Mouse (Mus musculus): ENCODE measurements around the gene Gm3594. TPM values are rescaled to one million over a fixed set of nuclear protein-coding genes. Genes with fewer than 3 reads are reported as not detected.
"Not testable (repeated sequence)": the region's sequence is repeated elsewhere in the genome, so short reads cannot be mapped to it uniquely, and the experiment has no call there.

Gm3594 gene
- not detected in 2 replicates for polyA plus RNA-seq (2012; rRNA removed)

DNA sequence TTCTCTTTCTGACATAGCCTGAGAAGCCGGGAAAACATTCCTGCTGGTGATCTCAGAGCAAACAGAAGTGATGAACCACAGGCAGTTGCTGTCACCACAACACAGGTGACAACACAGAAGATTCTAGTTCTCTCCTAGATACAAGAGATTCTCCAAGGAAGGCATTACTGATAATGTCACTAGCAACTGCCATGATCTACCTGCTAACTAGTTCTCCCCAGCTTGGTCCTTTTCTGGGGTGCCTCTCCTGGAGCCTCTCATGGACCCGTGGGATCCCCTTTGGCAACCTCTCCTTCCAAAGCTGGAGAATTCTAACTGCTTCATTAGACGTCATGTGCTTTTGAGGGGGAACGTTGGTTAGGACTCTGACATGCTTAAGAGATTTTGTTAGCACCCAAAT, at the start of gene Gm3594:
Gene Gm3594 (minus strand): TSS at position 101 of the 400 bp plus-strand sequence.
- not testable (repeated sequence) for H3K27me3 ChIP-seq (ENCODE audit: control insufficient read depth, insufficient read depth, low read length); H3K27ac ChIP-seq (ENCODE audit: insufficient read depth, low read depth, low read length); H3K4me1 ChIP-seq (ENCODE audit: control insufficient read depth, insufficient read depth, insufficient read length, low read length); H3K36me3 ChIP-seq (ENCODE audit: control insufficient read depth, insufficient read depth, low read length); H3K4me3 ChIP-seq (ENCODE audit: low read depth, low read length)
- no CpG with 5 or more reads among the region's 4 CpGs for WGBS

DNA sequence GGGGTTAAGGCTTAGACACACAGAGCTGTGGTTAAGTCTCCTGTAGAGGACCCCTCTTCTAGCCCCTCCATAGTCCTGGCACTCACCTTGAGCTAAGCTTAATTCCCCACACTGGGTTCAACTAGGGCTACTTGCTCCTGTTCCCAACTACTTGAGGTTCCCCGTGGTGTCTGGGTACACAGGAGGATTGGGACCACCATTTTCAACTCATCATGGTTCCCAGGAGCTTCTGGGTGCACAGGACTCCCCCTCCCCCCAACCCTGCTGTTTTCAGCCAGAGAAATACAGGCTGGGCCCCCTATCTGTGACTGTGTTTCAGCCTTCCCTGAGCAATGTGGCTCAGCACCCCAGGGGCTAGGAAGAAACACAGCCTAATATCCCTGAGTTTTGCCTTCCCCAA, 41.9 kb upstream of the Gm3594 start:
- WGBS = 33% methylated on average over 1 of the region's 1 CpGs
- not testable (repeated sequence) for H3K27me3 ChIP-seq (ENCODE audit: control insufficient read depth, insufficient read depth, low read length); H3K4me3 ChIP-seq (ENCODE audit: low read depth, low read length); H3K36me3 ChIP-seq (ENCODE audit: control insufficient read depth, insufficient read depth, low read length); H3K4me1 ChIP-seq (ENCODE audit: control insufficient read depth, insufficient read depth, insufficient read length, low read length); H3K27ac ChIP-seq (ENCODE audit: insufficient read depth, low read depth, low read length)

DNA sequence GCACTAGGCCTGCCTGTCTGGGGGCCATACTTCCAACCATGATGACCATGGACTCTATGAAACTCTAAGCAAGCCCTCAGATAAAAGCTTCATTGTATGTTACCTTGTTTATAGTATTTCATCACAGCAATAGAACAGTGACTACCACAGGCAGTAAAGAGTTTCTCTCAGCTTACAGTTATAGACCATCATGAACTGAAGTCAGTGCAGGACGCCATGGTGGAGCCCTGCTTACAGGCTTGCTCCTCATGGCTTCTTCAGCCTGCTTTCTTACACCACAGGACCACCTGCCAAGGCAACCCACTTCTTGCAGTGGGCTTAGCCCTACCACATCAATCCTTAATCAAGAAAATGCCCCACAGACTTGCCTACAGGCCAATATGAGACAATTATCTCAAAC, 41.1 kb upstream of the Gm3594 start:
- H3K36me3 ChIP-seq (ENCODE audit: control insufficient read depth, insufficient read depth, low read length) = not testable (repeated sequence)
- WGBS = 83% methylated on average over 1 of the region's 1 CpGs

DNA sequence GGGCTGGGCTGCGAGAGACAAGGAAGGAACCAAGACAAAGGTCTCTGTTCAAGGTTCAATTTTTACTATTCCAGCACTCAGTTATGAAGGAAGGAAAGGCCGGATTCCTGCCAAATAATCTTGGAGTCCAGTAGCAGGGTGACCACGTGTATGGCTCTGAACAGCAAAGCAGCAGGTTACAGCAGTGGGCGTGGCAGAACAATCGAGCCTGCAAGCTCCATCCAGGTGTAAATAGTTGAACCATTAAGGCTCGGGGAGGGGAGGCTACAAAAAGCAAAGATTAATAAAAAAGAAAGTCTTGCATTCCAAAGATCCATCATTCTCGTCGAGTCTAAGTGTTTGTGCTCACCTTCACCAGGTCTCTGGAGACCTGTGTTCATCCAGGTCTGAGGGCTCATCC, 37.7 kb upstream of the Gm3594 start:
- not testable (repeated sequence) for H3K27me3 ChIP-seq (ENCODE audit: control insufficient read depth, insufficient read depth, low read length); H3K27ac ChIP-seq (ENCODE audit: insufficient read depth, low read depth, low read length); H3K36me3 ChIP-seq (ENCODE audit: control insufficient read depth, insufficient read depth, low read length); H3K4me1 ChIP-seq (ENCODE audit: control insufficient read depth, insufficient read depth, insufficient read length, low read length); H3K4me3 ChIP-seq (ENCODE audit: low read depth, low read length)
- WGBS = 48% methylated on average over 8 of the region's 8 CpGs

More for the DNA sequence above, 41.1 kb upstream of the Gm3594 start:
- H3K4me3 ChIP-seq (ENCODE audit: low read depth, low read length); H3K27ac ChIP-seq (ENCODE audit: insufficient read depth, low read depth, low read length); H3K4me1 ChIP-seq (ENCODE audit: control insufficient read depth, insufficient read depth, insufficient read length, low read length); H3K27me3 ChIP-seq (ENCODE audit: control insufficient read depth, insufficient read depth, low read length): not testable (repeated sequence)

DNA sequence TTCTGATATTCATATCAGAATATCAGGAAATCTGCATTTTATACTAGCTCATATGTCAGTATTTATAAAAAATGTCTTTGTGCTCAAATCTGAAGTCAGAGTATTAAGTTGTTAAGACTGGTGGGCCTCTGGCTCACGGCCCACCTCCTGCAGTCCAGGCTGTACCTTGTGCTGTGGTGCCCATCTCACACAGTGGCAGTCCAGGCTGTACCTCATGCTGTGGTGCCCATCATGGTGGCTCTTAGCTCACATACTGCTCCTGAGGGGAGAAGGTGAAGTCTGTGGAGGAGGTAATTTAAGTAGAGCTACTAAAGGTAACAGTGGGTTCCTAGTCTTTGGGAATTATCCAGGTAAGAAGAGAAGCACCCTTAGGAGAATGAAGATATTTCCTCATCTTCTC, 27.4 kb upstream of the Gm3594 start:
- not testable (repeated sequence) for H3K4me1 ChIP-seq (ENCODE audit: control insufficient read depth, insufficient read depth, insufficient read length, low read length); H3K4me3 ChIP-seq (ENCODE audit: low read depth, low read length); H3K36me3 ChIP-seq (ENCODE audit: control insufficient read depth, insufficient read depth, low read length); H3K27ac ChIP-seq (ENCODE audit: insufficient read depth, low read depth, low read length); H3K27me3 ChIP-seq (ENCODE audit: control insufficient read depth, insufficient read depth, low read length)
- WGBS = 93% methylated on average over 1 of the region's 1 CpGs

DNA sequence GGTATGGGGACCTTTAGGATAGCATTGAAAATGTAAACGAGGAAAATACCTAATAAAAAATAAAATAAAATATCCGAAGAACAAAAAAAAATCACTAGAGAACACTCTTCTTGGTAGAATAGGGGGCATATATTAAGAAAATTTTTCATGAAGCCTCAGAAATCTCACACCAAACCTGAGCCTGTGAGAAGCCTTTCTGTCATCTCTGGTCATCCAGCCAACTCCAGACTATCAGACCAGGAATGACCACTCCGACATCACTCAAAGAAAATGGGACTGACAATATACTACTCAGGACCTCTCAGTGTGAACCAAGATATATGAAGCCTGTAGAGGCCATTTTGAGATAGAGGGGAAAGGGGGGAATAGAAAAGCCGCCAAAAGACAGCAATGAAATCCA, 3.6 kb downstream of the Gm3594 start:
- WGBS = 73% methylated on average over 3 of the region's 4 CpGs
- H3K4me3 ChIP-seq (ENCODE audit: low read depth, low read length); H3K36me3 ChIP-seq (ENCODE audit: control insufficient read depth, insufficient read depth, low read length); H3K27me3 ChIP-seq (ENCODE audit: control insufficient read depth, insufficient read depth, low read length); H3K27ac ChIP-seq (ENCODE audit: insufficient read depth, low read depth, low read length); H3K4me1 ChIP-seq (ENCODE audit: control insufficient read depth, insufficient read depth, insufficient read length, low read length): not testable (repeated sequence)

DNA sequence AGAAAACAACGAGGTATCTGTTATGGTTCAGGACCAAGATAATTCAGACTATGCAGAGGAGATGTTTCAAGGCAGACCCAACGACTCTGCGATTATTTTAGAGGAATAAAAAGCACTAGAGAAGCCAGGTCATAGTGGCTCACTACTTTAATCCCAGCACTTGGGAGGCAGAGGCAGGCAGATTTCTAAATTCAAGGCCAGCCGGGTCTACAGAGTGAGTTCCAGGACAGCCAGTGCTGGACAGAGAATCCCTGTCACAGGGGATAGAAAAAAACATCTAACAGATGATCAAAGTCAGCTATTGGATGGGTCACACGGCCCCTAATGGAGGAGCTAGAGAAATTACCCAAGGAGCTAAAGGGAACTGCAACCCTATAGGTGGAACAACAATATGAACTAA, 4.2 kb downstream of the Gm3594 start:
- not testable (repeated sequence) for H3K36me3 ChIP-seq (ENCODE audit: control insufficient read depth, insufficient read depth, low read length); H3K27ac ChIP-seq (ENCODE audit: insufficient read depth, low read depth, low read length); H3K4me3 ChIP-seq (ENCODE audit: low read depth, low read length); H3K27me3 ChIP-seq (ENCODE audit: control insufficient read depth, insufficient read depth, low read length); H3K4me1 ChIP-seq (ENCODE audit: control insufficient read depth, insufficient read depth, insufficient read length, low read length)
- 70% methylated on average over 2 of the region's 5 CpGs for WGBS

DNA sequence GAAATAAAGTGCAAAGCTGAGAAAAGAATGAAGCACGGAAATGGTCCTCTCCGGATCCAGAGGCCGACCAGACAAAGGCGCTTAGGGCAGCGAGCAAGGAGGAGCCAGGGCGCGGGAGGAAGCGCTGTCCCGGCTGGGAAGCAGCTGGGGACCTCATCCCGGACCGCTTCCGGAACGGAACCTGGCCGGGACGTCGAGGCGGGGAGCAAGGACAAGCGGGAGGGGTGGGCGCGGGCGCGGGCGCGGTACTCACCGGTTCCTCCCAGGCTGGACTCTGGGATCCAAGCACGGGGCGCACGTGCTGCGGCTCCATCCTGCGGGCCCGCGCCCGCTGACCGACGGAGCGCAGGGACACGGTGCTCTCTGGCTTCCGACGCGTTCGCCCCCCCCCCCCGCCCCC, 17.6 kb downstream of the Gm3594 start:
- not testable (repeated sequence) for H3K4me1 ChIP-seq (ENCODE audit: control insufficient read depth, insufficient read depth, insufficient read length, low read length); H3K27me3 ChIP-seq (ENCODE audit: control insufficient read depth, insufficient read depth, low read length); H3K36me3 ChIP-seq (ENCODE audit: control insufficient read depth, insufficient read depth, low read length); H3K27ac ChIP-seq (ENCODE audit: insufficient read depth, low read depth, low read length); H3K4me3 ChIP-seq (ENCODE audit: low read depth, low read length)
- WGBS = 5% methylated on average over 38 of the region's 42 CpGs

DNA sequence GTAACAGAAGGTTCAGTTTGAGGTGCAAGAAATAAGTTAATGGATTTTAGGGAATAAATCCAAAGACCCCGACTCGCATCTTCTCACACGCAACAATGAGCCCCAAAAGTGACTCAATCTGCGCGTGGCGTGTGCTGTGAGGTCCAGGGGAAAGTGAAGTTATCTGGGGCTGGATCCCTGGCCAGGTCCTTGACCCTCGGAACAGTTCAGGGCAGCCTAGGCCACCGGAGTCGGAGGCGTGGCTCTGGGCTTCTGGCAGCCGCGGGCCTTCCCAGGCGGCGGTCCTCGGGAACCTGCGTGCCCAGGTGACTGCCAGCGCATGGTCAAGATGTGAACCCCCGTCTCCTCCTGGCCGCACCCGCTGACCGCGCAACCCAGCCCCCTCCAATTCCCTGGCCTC, 18.1 kb downstream of the Gm3594 start:
- WGBS = 24% methylated on average over 22 of the region's 22 CpGs

DNA sequence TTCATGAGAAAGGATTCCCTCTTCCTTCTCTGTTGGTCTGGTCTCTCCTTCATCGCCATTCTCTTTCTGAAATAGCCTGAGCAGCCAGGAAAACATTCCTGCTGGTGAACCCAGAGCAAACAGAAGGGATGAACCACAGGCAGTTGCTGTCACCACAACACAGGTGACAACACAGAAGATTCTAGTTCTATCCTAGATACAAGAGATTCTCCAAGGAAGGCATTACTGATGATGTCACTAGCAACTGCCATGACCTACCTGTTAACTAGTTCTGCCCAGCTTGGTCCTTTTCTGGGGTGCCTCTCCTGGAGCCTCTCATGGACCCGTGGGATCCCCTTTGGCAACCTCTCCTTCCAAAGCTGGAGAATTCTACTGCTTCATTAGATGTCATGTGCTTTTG, 32.0 kb downstream of the Gm3594 start, which contains the start of gene Gm3591:
Gene Gm3591 (minus strand): TSS at position 101 of the 400 bp plus-strand sequence.
- not testable (repeated sequence) for H3K4me1 ChIP-seq (ENCODE audit: control insufficient read depth, insufficient read depth, insufficient read length, low read length); H3K27ac ChIP-seq (ENCODE audit: insufficient read depth, low read depth, low read length); H3K4me3 ChIP-seq (ENCODE audit: low read depth, low read length); H3K36me3 ChIP-seq (ENCODE audit: control insufficient read depth, insufficient read depth, low read length); H3K27me3 ChIP-seq (ENCODE audit: control insufficient read depth, insufficient read depth, low read length)
- no CpG with 5 or more reads among the region's 2 CpGs for WGBS

More for the DNA sequence above, 18.1 kb downstream of the Gm3594 start:
- H3K4me1 ChIP-seq (ENCODE audit: control insufficient read depth, insufficient read depth, insufficient read length, low read length); H3K36me3 ChIP-seq (ENCODE audit: control insufficient read depth, insufficient read depth, low read length); H3K4me3 ChIP-seq (ENCODE audit: low read depth, low read length); H3K27ac ChIP-seq (ENCODE audit: insufficient read depth, low read depth, low read length); H3K27me3 ChIP-seq (ENCODE audit: control insufficient read depth, insufficient read depth, low read length): not testable (repeated sequence)

DNA sequence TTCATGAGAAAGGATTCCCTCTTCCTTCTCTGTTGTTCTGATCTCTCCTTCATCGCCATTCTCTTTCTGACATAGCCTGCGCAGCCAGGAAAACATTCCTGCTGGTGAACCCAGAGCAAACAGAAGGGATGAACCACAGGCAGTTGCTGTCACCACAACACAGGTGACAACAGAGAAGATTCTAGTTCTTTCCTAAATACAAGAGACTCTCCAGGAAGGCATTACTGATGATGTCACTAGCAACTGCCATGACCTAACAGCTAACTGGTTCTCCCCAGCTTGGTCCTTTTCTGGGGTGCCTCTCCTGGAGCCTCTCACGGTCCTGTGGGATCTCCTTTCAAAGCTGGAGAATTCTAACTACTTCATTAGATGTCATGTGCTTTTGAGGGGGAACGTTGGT, 54.2 kb downstream of the Gm3594 start, which contains the start of gene Gm16440:
Gene Gm16440 (minus strand): TSS at position 101 of the 400 bp plus-strand sequence.
- not testable (repeated sequence) for H3K27ac ChIP-seq (ENCODE audit: insufficient read depth, low read depth, low read length); H3K27me3 ChIP-seq (ENCODE audit: control insufficient read depth, insufficient read depth, low read length); H3K36me3 ChIP-seq (ENCODE audit: control insufficient read depth, insufficient read depth, low read length); H3K4me3 ChIP-seq (ENCODE audit: low read depth, low read length); H3K4me1 ChIP-seq (ENCODE audit: control insufficient read depth, insufficient read depth, insufficient read length, low read length)
- WGBS = 91% methylated on average over 2 of the region's 4 CpGs

Data from small intestine, adult 2 months (tissue).